Mouse (Mus musculus) thymus, adult 2 months (tissue): Measurements from ENCODE around the gene Ccdc81.

Experiments
- CTCF ChIP-seq: fragments of 200-500 bp; IDR thresholded peaks from 2 replicates; pipeline ENCODE4 v1.5.1; 2012; ENCODE audit warnings: mild to moderate bottlenecking, control low read depth, low read length, moderate library complexity, borderline replicate concordance; ENCODE audit not compliant: control insufficient read depth, poor library complexity, insufficient read depth; ENCODE audit errors: extremely low read depth
- POLR2A ChIP-seq: fragments of 200-500 bp; IDR thresholded peaks from 2 replicates; pipeline ENCODE4 v1.6.1; 2012; ENCODE audit warnings: mild to moderate bottlenecking, low read length, control low read depth, moderate library complexity; ENCODE audit not compliant: control insufficient read depth, poor library complexity, insufficient read depth; ENCODE audit errors: extremely low read depth

GRCm38 (mm10) chr7:89837841-89838240 is 65.6 kb downstream of the Ccdc81 start:
- no peak for TF ChIP-seq CTCF
- no peak for TF ChIP-seq POLR2A
